Mouse (Mus musculus): ENCODE data around the gene Scd4. TPM values are rescaled to one million over a fixed set of nuclear protein-coding genes. Genes with fewer than 3 reads are reported as not detected.
A peak's percentile ranks its signal among the peaks of the same experiment; 100 is the strongest.

The Scd4 gene
- polyA plus RNA-seq, 1 experiment from 2014 or later = 0.25 TPM

DNA sequence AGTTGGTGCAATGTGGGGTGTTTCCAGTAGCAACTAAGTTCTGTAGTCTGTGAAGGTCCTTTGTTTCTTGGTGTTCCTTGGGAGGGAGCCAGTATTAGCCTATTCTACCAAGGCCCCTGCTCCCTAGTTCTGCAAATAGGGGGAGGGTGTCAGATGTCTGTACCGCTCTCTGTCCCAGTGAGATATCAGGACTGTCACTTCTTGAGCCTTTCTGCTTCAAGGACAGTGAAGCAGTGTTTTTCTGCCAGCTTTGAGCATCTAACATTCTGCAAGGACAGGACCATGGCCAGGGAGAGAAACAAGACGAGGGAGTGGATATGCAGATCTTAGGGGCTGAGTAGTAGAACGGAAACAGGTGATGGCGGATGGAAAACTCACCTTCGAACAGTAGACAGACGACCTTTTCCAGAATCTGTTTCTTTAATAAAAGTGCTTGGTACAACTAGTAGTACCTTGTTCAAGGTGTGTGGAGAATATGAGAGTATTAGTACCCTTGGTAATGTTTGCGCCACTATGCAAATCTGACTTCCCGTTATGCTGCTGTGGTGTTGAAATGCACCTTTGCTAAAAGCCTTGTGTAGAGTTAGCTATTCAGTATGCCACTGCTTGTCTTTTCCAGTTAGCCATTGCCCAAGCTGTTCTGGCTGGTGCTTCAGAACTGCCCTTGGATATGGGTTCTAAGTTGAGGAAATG lies 35.7 kb upstream of the Scd4 start:
- H3K27me3 ChIP-seq (ENCODE audit: control insufficient read depth, insufficient read depth, low read length) = no peaks in the 10 kb centered on the region
- peaks cover 64% of the 10 kb centered on the region for H3K4me1 ChIP-seq (ENCODE audit: control insufficient read depth, insufficient read depth, low read length)
- peak overlapping the region; percentile 88 for H3K4me2 ChIP-seq (replicated peaks; ENCODE audit: low read depth, low read length)
- peak overlapping the region; percentile 96 for H3K4me3 ChIP-seq (ENCODE audit: low read depth, low read length)
- no peak for ATAC-seq (ENCODE audit: insufficient number of reproducible peaks, insufficient read depth, low FRiP score, low read depth)
- H3K36me3 ChIP-seq (ENCODE audit: control insufficient read depth, insufficient read depth, low read length) = peaks cover 58% of the 10 kb centered on the region
- H3K27ac ChIP-seq (ENCODE audit: low read length) = 0 out of 2 replicates have a peak overlapping the region, but pooled peaks have one; percentile 10
- H3K9me3 ChIP-seq (ENCODE audit: control insufficient read depth, low read depth, low read length) = no peaks in the 10 kb centered on the region
- H3K9ac ChIP-seq (replicated peaks; ENCODE audit: low read depth, low read length) = peak overlapping the region; percentile 38; the same call in 1 of the 2 replicates
- 43% methylated on average over 8 of the region's 8 CpGs for WGBS

DNA sequence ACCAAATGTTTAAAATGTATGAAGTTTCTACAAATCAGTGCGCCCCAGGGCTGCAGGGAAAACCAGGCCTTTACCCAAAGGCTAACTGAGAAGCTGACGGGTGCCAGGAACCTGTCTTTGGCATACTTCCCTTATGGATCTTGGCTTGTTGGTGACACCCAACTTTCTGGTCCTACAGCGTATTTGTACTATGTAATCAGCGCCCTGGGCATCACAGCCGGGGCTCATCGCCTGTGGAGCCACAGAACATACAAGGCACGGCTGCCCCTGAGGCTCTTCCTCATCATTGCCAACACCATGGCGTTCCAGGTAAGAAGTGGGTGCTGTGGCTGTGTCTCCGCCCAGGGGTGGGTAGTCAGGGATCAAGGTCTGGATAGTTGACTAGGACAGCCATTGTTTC lies 35.0 kb upstream of the Scd4 start:
- H3K27ac ChIP-seq (ENCODE audit: low read length) = no peak overlapping the region
- WGBS = 69% methylated on average over 9 of the region's 9 CpGs
- H3K36me3 ChIP-seq (ENCODE audit: control insufficient read depth, insufficient read depth, low read length) = peaks cover 64% of the 10 kb centered on the region
- no peak for ATAC-seq (ENCODE audit: insufficient number of reproducible peaks, insufficient read depth, low FRiP score, low read depth)
- H3K9me3 ChIP-seq (ENCODE audit: control insufficient read depth, low read depth, low read length) = no peaks in the 10 kb centered on the region
- peak overlapping the region; percentile 38; the same call in 1 of the 2 replicates for H3K9ac ChIP-seq (replicated peaks; ENCODE audit: low read depth, low read length)
- peak overlapping the region; percentile 96 for H3K4me3 ChIP-seq (ENCODE audit: low read depth, low read length)
- H3K4me1 ChIP-seq (ENCODE audit: control insufficient read depth, insufficient read depth, low read length) = peaks cover 62% of the 10 kb centered on the region
- H3K27me3 ChIP-seq (ENCODE audit: control insufficient read depth, insufficient read depth, low read length) = no peaks in the 10 kb centered on the region
- H3K4me2 ChIP-seq (replicated peaks; ENCODE audit: low read depth, low read length) = peak overlapping the region; percentile 88

DNA sequence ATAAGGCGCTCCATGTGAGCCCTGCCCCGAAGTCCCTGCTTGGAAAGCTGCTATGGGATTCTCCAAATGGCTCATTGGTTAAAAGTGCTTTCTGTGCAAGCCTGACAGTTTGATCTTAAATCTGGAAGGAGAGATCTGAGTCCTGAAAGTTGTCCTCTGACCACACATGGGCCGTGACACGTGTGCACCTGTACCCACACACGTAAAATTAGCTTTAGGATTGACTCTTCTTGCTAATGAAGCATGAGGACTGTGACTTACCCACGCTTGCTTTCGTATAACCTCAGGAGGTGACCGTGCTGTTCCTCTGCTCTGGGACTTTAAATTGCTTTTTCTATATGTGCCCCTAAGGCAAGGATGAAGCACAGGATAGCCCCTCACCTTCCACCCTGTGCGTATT lies 33.8 kb upstream of the Scd4 start:
- peak overlapping the region; percentile 88 for H3K4me2 ChIP-seq (replicated peaks; ENCODE audit: low read depth, low read length)
- no peak overlapping the region for H3K27ac ChIP-seq (ENCODE audit: low read length)
- peaks cover 65% of the 10 kb centered on the region for H3K4me1 ChIP-seq (ENCODE audit: control insufficient read depth, insufficient read depth, low read length)
- no peak for ATAC-seq (ENCODE audit: insufficient number of reproducible peaks, insufficient read depth, low FRiP score, low read depth)
- H3K4me3 ChIP-seq (ENCODE audit: low read depth, low read length) = peak overlapping the region; percentile 96; the same call in 1 of the 2 replicates
- H3K27me3 ChIP-seq (ENCODE audit: control insufficient read depth, insufficient read depth, low read length) = no peaks in the 10 kb centered on the region
- H3K36me3 ChIP-seq (ENCODE audit: control insufficient read depth, insufficient read depth, low read length) = peaks cover 76% of the 10 kb centered on the region
- no peaks in the 10 kb centered on the region for H3K9me3 ChIP-seq (ENCODE audit: control insufficient read depth, low read depth, low read length)
- no peak overlapping the region for H3K9ac ChIP-seq (replicated peaks; ENCODE audit: low read depth, low read length)
- WGBS = 85% methylated on average over 9 of the region's 9 CpGs

DNA sequence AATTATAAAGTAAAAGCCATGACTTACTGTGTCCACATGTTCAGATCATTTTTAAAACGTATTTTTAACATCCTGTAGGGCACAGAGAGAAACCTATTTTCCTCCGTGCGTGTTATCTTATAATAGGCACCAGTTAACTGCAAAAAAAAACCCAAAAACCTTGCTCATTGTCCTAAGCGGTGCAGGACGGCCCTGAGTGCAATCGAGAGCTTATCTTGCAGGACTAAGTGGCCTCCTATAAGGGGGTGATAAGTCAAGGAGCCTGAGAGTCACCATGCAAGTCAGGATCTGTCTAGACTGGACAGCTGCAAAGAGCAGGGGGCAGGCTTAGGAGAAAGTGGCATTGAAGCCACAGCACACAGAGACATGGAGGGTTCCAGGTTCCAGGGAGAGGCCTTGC lies 33.0 kb upstream of the Scd4 start:
- H3K4me3 ChIP-seq (ENCODE audit: low read depth, low read length) = no peak overlapping the region
- peak overlapping the region; percentile 16; the same call in 1 of the 2 replicates for H3K4me2 ChIP-seq (replicated peaks; ENCODE audit: low read depth, low read length)
- no peaks in the 10 kb centered on the region for H3K27me3 ChIP-seq (ENCODE audit: control insufficient read depth, insufficient read depth, low read length)
- peaks cover 65% of the 10 kb centered on the region for H3K4me1 ChIP-seq (ENCODE audit: control insufficient read depth, insufficient read depth, low read length)
- H3K9me3 ChIP-seq (ENCODE audit: control insufficient read depth, low read depth, low read length) = no peaks in the 10 kb centered on the region
- no peak overlapping the region for H3K9ac ChIP-seq (replicated peaks; ENCODE audit: low read depth, low read length)
- peak overlapping the region; percentile 39; the same call in 1 of the 2 replicates for H3K27ac ChIP-seq (ENCODE audit: low read length)
- ATAC-seq (ENCODE audit: insufficient number of reproducible peaks, insufficient read depth, low FRiP score, low read depth) = no peak
- peaks cover 84% of the 10 kb centered on the region for H3K36me3 ChIP-seq (ENCODE audit: control insufficient read depth, insufficient read depth, low read length)
- WGBS = 59% methylated on average over 6 of the region's 6 CpGs

DNA sequence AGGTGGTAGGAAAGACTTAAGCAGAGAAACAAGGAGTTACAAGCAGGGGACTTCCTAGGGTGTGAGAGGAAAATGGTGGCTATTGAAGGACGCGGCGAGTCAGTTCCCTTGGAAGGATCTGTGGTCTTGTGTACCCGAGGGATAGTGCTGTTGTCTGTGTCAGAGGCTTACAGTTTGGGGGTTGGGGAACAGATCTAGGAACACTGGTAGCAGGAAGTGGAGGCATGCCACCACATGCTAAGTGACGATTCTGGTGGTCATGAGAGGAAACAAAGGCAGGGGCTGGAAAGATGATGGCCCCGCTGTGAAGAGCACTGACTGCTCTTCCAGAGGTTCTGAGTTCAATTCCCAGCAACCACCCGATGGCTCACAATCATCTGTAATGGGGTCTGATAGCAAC lies 32.4 kb upstream of the Scd4 start:
- H3K4me3 ChIP-seq (ENCODE audit: low read depth, low read length) = no peak overlapping the region
- no peak for ATAC-seq (ENCODE audit: insufficient number of reproducible peaks, insufficient read depth, low FRiP score, low read depth)
- H3K27ac ChIP-seq (ENCODE audit: low read length) = peak overlapping the region; percentile 39; the same call in 1 of the 2 replicates
- H3K9ac ChIP-seq (replicated peaks; ENCODE audit: low read depth, low read length) = no peak overlapping the region
- no peaks in the 10 kb centered on the region for H3K27me3 ChIP-seq (ENCODE audit: control insufficient read depth, insufficient read depth, low read length)
- peaks cover 91% of the 10 kb centered on the region for H3K36me3 ChIP-seq (ENCODE audit: control insufficient read depth, insufficient read depth, low read length)
- 79% methylated on average over 7 of the region's 7 CpGs for WGBS
- H3K9me3 ChIP-seq (ENCODE audit: control insufficient read depth, low read depth, low read length) = no peaks in the 10 kb centered on the region
- H3K4me1 ChIP-seq (ENCODE audit: control insufficient read depth, insufficient read depth, low read length) = peaks cover 65% of the 10 kb centered on the region
- peak overlapping the region; percentile 16; the same call in 1 of the 2 replicates for H3K4me2 ChIP-seq (replicated peaks; ENCODE audit: low read depth, low read length)

DNA sequence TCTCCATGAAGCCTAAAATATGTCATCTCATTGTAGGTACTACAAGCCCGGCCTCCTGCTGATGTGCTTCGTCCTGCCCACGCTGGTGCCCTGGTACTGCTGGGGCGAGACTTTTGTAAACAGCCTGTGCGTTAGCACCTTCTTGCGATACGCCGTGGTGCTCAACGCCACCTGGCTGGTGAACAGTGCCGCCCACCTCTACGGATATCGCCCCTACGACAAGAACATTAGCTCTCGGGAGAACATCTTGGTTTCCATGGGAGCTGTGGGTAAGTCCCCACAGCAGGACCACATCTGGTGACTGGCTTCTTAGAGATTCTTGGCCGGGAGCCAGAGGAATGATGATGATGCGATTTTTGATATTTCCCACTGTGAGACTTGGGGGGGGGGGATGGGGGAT lies 31.7 kb upstream of the Scd4 start:
- Histone ChIP-seq H3K4me1 (ENCODE audit: control insufficient read depth, insufficient read depth, low read length) (peaks cover 64% of the 10 kb centered on the region), H3K36me3 (ENCODE audit: control insufficient read depth, insufficient read depth, low read length) (peaks cover 95% of the 10 kb centered on the region), H3K9me3 (ENCODE audit: control insufficient read depth, low read depth, low read length) (no peaks in the 10 kb centered on the region), H3K4me2 (replicated peaks; ENCODE audit: low read depth, low read length) (no peak overlapping the region), H3K9ac (replicated peaks; ENCODE audit: low read depth, low read length) (no peak overlapping the region), H3K27ac (ENCODE audit: low read length) (no peak overlapping the region), H3K4me3 (ENCODE audit: low read depth, low read length) (no peak overlapping the region), H3K27me3 (ENCODE audit: control insufficient read depth, insufficient read depth, low read length) (no peaks in the 10 kb centered on the region)
- ATAC-seq (ENCODE audit: insufficient number of reproducible peaks, insufficient read depth, low FRiP score, low read depth) = no peak
- WGBS = 66% methylated on average over 16 of the region's 16 CpGs

DNA sequence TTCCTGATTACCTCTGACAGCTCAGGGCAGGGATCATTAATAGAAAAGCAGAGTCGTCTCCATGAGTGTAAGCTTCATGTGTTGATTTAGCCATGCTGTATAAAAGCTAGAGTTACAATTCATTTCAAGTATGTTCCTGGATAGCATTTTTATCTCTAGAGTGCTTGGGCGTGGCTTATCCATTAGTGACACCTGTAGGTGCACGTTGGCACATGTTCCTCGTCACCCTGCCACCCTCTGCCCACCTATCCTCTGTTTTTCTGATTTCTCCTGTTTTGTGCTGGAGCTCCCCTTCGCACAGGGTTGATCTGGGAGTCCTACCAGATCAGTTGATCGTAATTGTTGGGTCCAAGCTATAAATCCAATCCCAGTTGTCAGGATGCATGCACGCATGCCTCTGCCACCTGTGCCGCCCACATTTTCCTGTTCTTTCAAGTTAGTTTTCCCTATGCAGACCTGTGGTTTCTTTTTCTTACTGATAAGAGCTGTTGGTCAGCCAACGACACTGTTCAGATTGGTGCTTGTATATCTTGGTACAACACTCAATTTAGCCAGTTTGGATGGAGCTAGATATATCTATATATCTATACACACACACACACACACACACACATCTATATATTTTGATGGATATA lies 31.1 kb upstream of the Scd4 start:
- no peak for ATAC-seq (ENCODE audit: insufficient number of reproducible peaks, insufficient read depth, low FRiP score, low read depth)
- Histone ChIP-seq H3K27ac (ENCODE audit: low read length) (no peak overlapping the region), H3K4me2 (replicated peaks; ENCODE audit: low read depth, low read length) (no peak overlapping the region), H3K27me3 (ENCODE audit: control insufficient read depth, insufficient read depth, low read length) (no peaks in the 10 kb centered on the region), H3K9me3 (ENCODE audit: control insufficient read depth, low read depth, low read length) (no peaks in the 10 kb centered on the region), H3K4me3 (ENCODE audit: low read depth, low read length) (no peak overlapping the region), H3K4me1 (ENCODE audit: control insufficient read depth, insufficient read depth, low read length) (peaks cover 58% of the 10 kb centered on the region), H3K9ac (replicated peaks; ENCODE audit: low read depth, low read length) (no peak overlapping the region), H3K36me3 (ENCODE audit: control insufficient read depth, insufficient read depth, low read length) (peaks cover 96% of the 10 kb centered on the region)
- WGBS = 66% methylated on average over 9 of the region's 9 CpGs

DNA sequence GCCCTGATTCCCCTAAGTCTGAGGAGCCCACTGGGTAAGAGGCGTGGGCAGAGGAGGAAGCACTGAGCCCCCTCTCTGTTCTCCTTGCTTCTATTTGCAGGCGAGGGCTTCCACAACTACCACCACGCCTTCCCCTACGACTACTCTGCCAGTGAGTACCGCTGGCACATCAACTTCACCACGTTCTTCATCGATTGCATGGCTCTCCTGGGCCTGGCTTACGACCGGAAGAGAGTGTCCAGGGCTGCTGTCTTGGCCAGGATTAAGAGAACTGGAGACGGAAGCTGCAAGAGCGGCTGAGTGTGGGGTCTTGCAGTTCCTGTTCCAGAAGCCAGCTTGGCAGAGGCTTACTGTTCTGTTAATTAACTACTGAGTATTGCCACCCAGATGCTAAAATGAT lies 30.0 kb upstream of the Scd4 start:
- Histone ChIP-seq H3K4me2 (replicated peaks; ENCODE audit: low read depth, low read length) (no peak overlapping the region), H3K36me3 (ENCODE audit: control insufficient read depth, insufficient read depth, low read length) (peaks cover 96% of the 10 kb centered on the region), H3K9me3 (ENCODE audit: control insufficient read depth, low read depth, low read length) (no peaks in the 10 kb centered on the region), H3K4me1 (ENCODE audit: control insufficient read depth, insufficient read depth, low read length) (peaks cover 48% of the 10 kb centered on the region), H3K4me3 (ENCODE audit: low read depth, low read length) (no peak overlapping the region), H3K27me3 (ENCODE audit: control insufficient read depth, insufficient read depth, low read length) (no peaks in the 10 kb centered on the region), H3K9ac (replicated peaks; ENCODE audit: low read depth, low read length) (no peak overlapping the region), H3K27ac (ENCODE audit: low read length) (no peak overlapping the region)
- no peak for ATAC-seq (ENCODE audit: insufficient number of reproducible peaks, insufficient read depth, low FRiP score, low read depth)
- WGBS = 83% methylated on average over 11 of the region's 11 CpGs
